ENCODE assay signal across 8 mouse cellular contexts in genomic region chr8:107096366-107097036, GRCm38 (mm10). TPM values are rescaled to one million over a fixed set of nuclear protein-coding genes. Genes with fewer than 3 reads are reported as not detected.
DNase-seq lines count a peak whose midpoint lies in the region; ATAC-seq and TF ChIP-seq lines count a peak whose summit lies in the region.

Terf2 (minus strand) TSS chr8:107096547.

- H3K4me2 ChIP-seq in forebrain, embryonic 12.5 days, result peak within 1 kb of the TSS; percentile 62
- peak within 1 kb of the TSS; percentile 81 for H3K4me2 ChIP-seq in heart, embryonic 16.5 days (ENCODE audit: low read depth, low read length)
- peak within 1 kb of the TSS; percentile 84 for H3K4me2 ChIP-seq in liver, embryonic 14.5 days (ENCODE audit: low read depth)
- H3K4me2 ChIP-seq in stomach, embryonic 16.5 days (ENCODE audit: low read depth, low read length), result peak within 1 kb of the TSS; percentile 70

- no peaks in the 10 kb centered on the region for H3K27me3 ChIP-seq in ES-Bruce4 (ENCODE audit: control insufficient read depth, insufficient read depth, low read length, poor library complexity, severe bottlenecking)
- no peaks in the 10 kb centered on the region for H3K27me3 ChIP-seq in forebrain, embryonic 12.5 days
- H3K27me3 ChIP-seq in heart, embryonic 16.5 days (ENCODE audit: control insufficient read depth, insufficient read depth, low read length), result no peaks in the 10 kb centered on the region
- H3K27me3 ChIP-seq in liver, embryonic 14.5 days (ENCODE audit: control insufficient read depth, insufficient read depth, low read length), result no peaks in the 10 kb centered on the region
- H3K27me3 ChIP-seq in stomach, embryonic 16.5 days (ENCODE audit: control insufficient read depth, insufficient read depth, low read length), result no peaks in the 10 kb centered on the region

- ATAC-seq in forebrain, embryonic 12.5 days (ENCODE audit: low FRiP score), result peak; percentile 97
- ATAC-seq in heart, embryonic 16.5 days (replicated peaks; ENCODE audit: extremely low read depth, insufficient read depth, low FRiP score), result peak; percentile 94
- ATAC-seq in liver, embryonic 14.5 days (ENCODE audit: insufficient read depth), result peak; percentile 89
- peak; percentile 95 for ATAC-seq in stomach, embryonic 16.5 days (ENCODE audit: insufficient read depth, low FRiP score)

- H3K27ac ChIP-seq in ES-Bruce4 (ENCODE audit: insufficient read depth, low read length), result peak within 1 kb of the TSS; percentile 70
- H3K27ac ChIP-seq in forebrain, embryonic 12.5 days, result peak within 1 kb of the TSS; percentile 83
- H3K27ac ChIP-seq in heart, embryonic 16.5 days (ENCODE audit: low read length), result peak within 1 kb of the TSS; percentile 92
- H3K27ac ChIP-seq in liver, embryonic 14.5 days, result peak within 1 kb of the TSS; percentile 93
- peak within 1 kb of the TSS; percentile 97 for H3K27ac ChIP-seq in stomach, embryonic 16.5 days (ENCODE audit: low read length)

- H3K9ac ChIP-seq in ES-Bruce4 (ENCODE audit: low read depth, poor library complexity, severe bottlenecking), result peak within 1 kb of the TSS; percentile 99
- H3K9ac ChIP-seq in forebrain, embryonic 12.5 days, result peak within 1 kb of the TSS; percentile 89
- H3K9ac ChIP-seq in heart, embryonic 16.5 days (ENCODE audit: low read length), result peak within 1 kb of the TSS; percentile 96
- H3K9ac ChIP-seq in liver, embryonic 14.5 days (replicated peaks), result peak within 1 kb of the TSS; percentile 97
- H3K9ac ChIP-seq in stomach, embryonic 16.5 days (ENCODE audit: low read length), result peak within 1 kb of the TSS; percentile 90

- no peaks in the 10 kb centered on the region for H3K9me3 ChIP-seq in ES-Bruce4 (replicated peaks; ENCODE audit: control insufficient read depth, insufficient read depth, low read length, poor library complexity, severe bottlenecking)
- H3K9me3 ChIP-seq in forebrain, embryonic 12.5 days, result no peaks in the 10 kb centered on the region
- H3K9me3 ChIP-seq in heart, embryonic 16.5 days (replicated peaks; ENCODE audit: control insufficient read depth, low read length), result no peaks in the 10 kb centered on the region
- no peaks in the 10 kb centered on the region for H3K9me3 ChIP-seq in liver, embryonic 14.5 days (ENCODE audit: control insufficient read depth, low read length)
- no peaks in the 10 kb centered on the region for H3K9me3 ChIP-seq in stomach, embryonic 16.5 days (replicated peaks; ENCODE audit: control insufficient read depth, low read length)

- TF ChIP-seq EP300 in ES-Bruce4 (IDR thresholded peaks at IDR 0.05; ENCODE audit: insufficient read depth, low read depth, low read length), result no peak
- no peak for TF ChIP-seq EP300 in liver, embryonic 14.5 days (IDR thresholded peaks at IDR 0.05; ENCODE audit: low read depth)

- 3% methylated on average over 39 of the region's 39 CpGs for WGBS in forebrain, embryonic 12.5 days
- WGBS in heart, embryonic 16.5 days, result 3% methylated on average over 39 of the region's 39 CpGs
- whole genome bisulfite sequencing in liver, embryonic 14.5 days (ENCODE audit: insufficient replicate concordance), result 2% methylated on average over 39 of the region's 39 CpGs
- WGBS in stomach, embryonic 16.5 days, result 4% methylated on average over 39 of the region's 39 CpGs

- peak; percentile 83 for DNase-seq in c-Kit-positive CD71-positive TER-119-positive erythroid progenitor cells, embryonic 14.5 days (ENCODE audit: low spot score)
- peak; percentile 95 to 98 for DNase-seq in kidney, postnatal 25 days
- peak; percentile 79 to 83 (median 82) for DNase-seq in liver, embryonic 14.5 days (ENCODE audit: low read depth in 3 of 3, low spot score in 3 of 3)
- peak; percentile 98 for DNase-seq in neural tube, embryonic 10.5 days (ENCODE audit: extremely low spot score, low spot score)

- no peaks in the 10 kb centered on the region for H3K4me1 ChIP-seq in ES-Bruce4 (ENCODE audit: control insufficient read depth, insufficient read depth, low read length)
- H3K4me1 ChIP-seq in forebrain, embryonic 12.5 days, result peaks cover 20% of the 10 kb centered on the region
- H3K4me1 ChIP-seq in heart, embryonic 16.5 days (ENCODE audit: control insufficient read depth, insufficient read depth, low read length), result peaks cover 9% of the 10 kb centered on the region
- H3K4me1 ChIP-seq in liver, embryonic 14.5 days (replicated peaks; ENCODE audit: control insufficient read depth in 2 of 2, insufficient read depth in 2 of 2, low read length in 1 of 2), result peaks cover 4 to 9% of the 10 kb centered on the region in 2 experiments; a peak in 3 of 4 replicates
- H3K4me1 ChIP-seq in stomach, embryonic 16.5 days (ENCODE audit: control insufficient read depth, insufficient read depth, low read length), result peaks cover 20% of the 10 kb centered on the region

- H3K36me3 ChIP-seq in ES-Bruce4 (ENCODE audit: control insufficient read depth, insufficient read depth, low read length, poor library complexity, severe bottlenecking), result peaks cover 26% of the 10 kb centered on the region
- H3K36me3 ChIP-seq in forebrain, embryonic 12.5 days (replicated peaks), result peaks cover 22% of the 10 kb centered on the region
- H3K36me3 ChIP-seq in heart, embryonic 16.5 days (ENCODE audit: control insufficient read depth, insufficient read depth), result peaks cover 7% of the 10 kb centered on the region; the same call in 1 of the 2 replicates
- peaks cover 7% of the 10 kb centered on the region for H3K36me3 ChIP-seq in liver, embryonic 14.5 days (replicated peaks; ENCODE audit: control insufficient read depth, insufficient read depth, low read depth)
- 0 out of 2 replicates have a peak, but pooled peaks cover 6% of the 10 kb centered on the region for H3K36me3 ChIP-seq in stomach, embryonic 16.5 days (ENCODE audit: control insufficient read depth, insufficient read depth, low read length)

- no peak for TF ChIP-seq CTCF in ES-Bruce4 (IDR thresholded peaks at IDR 0.05; ENCODE audit: low read depth, low read length)
- TF ChIP-seq CTCF in liver, embryonic 14.5 days (IDR thresholded peaks at IDR 0.05; ENCODE audit: low read depth), result no peak

- peak within 1 kb of the TSS; percentile 96 for H3K4me3 ChIP-seq in ES-Bruce4 (ENCODE audit: low read depth, low read length)
- peak within 1 kb of the TSS; percentile 76 for H3K4me3 ChIP-seq in forebrain, embryonic 12.5 days (replicated peaks)
- peak within 1 kb of the TSS; percentile 80 for H3K4me3 ChIP-seq in heart, embryonic 16.5 days (ENCODE audit: low read length)
- peak within 1 kb of the TSS; percentile 76 to 92 for H3K4me3 ChIP-seq in liver, embryonic 14.5 days (ENCODE audit: insufficient read depth in 1 of 2, low read depth in 2 of 2, low read length in 2 of 2)
- peak within 1 kb of the TSS; percentile 95 for H3K4me3 ChIP-seq in stomach, embryonic 16.5 days (replicated peaks; ENCODE audit: low read length)

- no peak for TF ChIP-seq POLR2A in ES-Bruce4 (IDR thresholded peaks at IDR 0.05; ENCODE audit: insufficient read depth, low read length)

RNA-seq across cellular contexts. Expression of gene Terf2, which starts in this region (rescaled TPM):
- polyA plus RNA-seq in ES-Bruce4 (2011; ENCODE audit: insufficient read depth, insufficient read length, low read depth, missing spikeins), result 40.8 and 48.6 TPM in 2 replicates
- 22.3 and 26.6 TPM in 2 replicates for polyA plus RNA-seq in forebrain, embryonic 12.5 days (2016; fragmentation: Nextera tagmentation; extraction: Ambion mirVana)
- polyA plus RNA-seq in heart, embryonic 16.5 days (2015; fragmentation: Nextera tagmentation; extraction: Ambion mirVana), result 10.0 and 10.2 TPM in 2 replicates
- 6.0 and 9.3 TPM in 2 replicates for polyA plus RNA-seq in liver, embryonic 14.5 days (2012; rRNA removed)
- polyA plus RNA-seq in liver, embryonic 14.5 days (2014; fragmentation: Nextera tagmentation; extraction: Ambion mirVana), result 4.4 and 5.3 TPM in 2 replicates
- polyA plus RNA-seq in stomach, embryonic 16.5 days (2015; fragmentation: Nextera tagmentation; extraction: Ambion mirVana), result 13.1 and 14.0 TPM in 2 replicates

Comparison
In these comparisons a context has a peak if more than half of its experiments do, and no peak if none do; other contexts are left out.
1. Peak in every context shown above with its lines: DNase-seq, ATAC-seq, H3K4me3 ChIP-seq and H3K27ac ChIP-seq.